Mouse (Mus musculus): ENCODE data around the gene Gm28042. TPM values are rescaled to one million over a fixed set of nuclear protein-coding genes. Genes with fewer than 3 reads are reported as not detected.

Gm28042 gene
- polyA plus RNA-seq, 1 experiment from 2014 or later = 0.70 TPM

DNA sequence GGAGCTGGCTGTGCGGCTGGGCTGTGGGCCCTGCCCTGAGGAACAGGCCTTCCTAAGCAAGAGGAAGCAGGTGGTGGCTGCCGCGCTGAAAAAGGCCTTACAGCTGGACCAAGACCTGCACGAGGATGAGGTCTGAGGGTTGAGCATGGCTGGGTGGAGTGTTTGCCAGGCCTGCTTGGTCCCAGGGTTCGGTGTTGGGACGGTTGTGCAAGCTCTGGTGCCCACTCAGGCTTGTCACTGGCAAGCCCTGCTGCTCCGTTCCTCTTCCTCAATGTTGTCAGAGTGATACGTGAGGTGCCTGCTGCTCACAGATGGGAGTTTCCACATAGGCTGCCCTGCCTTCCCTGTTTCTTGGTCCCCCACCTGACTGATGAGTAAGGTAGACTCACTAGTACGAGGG is 10.5 kb downstream of the Gm28042 start:
- TF ChIP-seq EP300 (IDR thresholded peaks at IDR 0.05) (no peak), CTCF (IDR thresholded peaks at IDR 0.05) (no peak)
- 0 out of 2 replicates have a peak, but pooled peaks cover 8% of the 10 kb centered on the region for H3K36me3 ChIP-seq (ENCODE audit: insufficient read depth, low read length)
- no peak for ATAC-seq

DNA sequence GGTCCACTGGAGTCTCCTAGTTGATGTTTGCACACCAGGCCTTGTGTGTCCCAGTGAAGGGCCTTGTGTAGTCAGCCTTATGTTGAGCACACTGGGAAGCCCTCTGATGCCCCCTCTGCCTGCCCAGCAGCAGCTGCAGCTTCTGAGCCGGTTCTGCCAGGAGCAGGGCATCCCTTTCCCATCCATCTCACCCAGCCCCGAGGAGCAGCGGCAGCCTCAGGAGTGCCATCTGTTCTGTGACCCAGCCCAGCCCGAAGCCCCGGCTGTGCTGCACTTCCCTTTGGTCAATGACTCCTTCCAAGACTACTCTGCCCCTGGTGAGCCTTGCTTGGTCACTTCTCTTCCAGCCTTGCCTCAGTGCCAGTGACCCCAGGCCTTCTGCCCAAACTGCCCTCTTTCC is 13.7 kb downstream of the Gm28042 start:
- 76% methylated on average over 5 of the region's 5 CpGs for WGBS
- Histone ChIP-seq H3K27me3 (replicated peaks; ENCODE audit: insufficient read depth, low read length) (no peaks in the 10 kb centered on the region), H3K36me3 (ENCODE audit: insufficient read depth, low read length) (0 out of 2 replicates have a peak, but pooled peaks cover 8% of the 10 kb centered on the region)

More for the DNA sequence above, 10.5 kb downstream of the Gm28042 start:
- no peak for DNase-seq (ENCODE audit: low spot score)
- H3K4me3 ChIP-seq (ENCODE audit: low read depth, low read length) = no peak overlapping the region
- no peak overlapping the region for H3K9ac ChIP-seq (replicated peaks; ENCODE audit: low read depth)
- H3K4me2 ChIP-seq (replicated peaks; ENCODE audit: low read depth, low read length) = no peak overlapping the region
- no peaks in the 10 kb centered on the region for H3K27me3 ChIP-seq (replicated peaks; ENCODE audit: insufficient read depth, low read length)
- 87% methylated on average over 9 of the region's 9 CpGs for WGBS
- no peak overlapping the region for H3K27ac ChIP-seq (ENCODE audit: low read length)
- H3K4me1 ChIP-seq (ENCODE audit: insufficient read depth, low read depth, low read length) = peaks cover 3% of the 10 kb centered on the region; the same call in 1 of the 2 replicates
- no peaks in the 10 kb centered on the region for H3K9me3 ChIP-seq (ENCODE audit: low read length)

DNA sequence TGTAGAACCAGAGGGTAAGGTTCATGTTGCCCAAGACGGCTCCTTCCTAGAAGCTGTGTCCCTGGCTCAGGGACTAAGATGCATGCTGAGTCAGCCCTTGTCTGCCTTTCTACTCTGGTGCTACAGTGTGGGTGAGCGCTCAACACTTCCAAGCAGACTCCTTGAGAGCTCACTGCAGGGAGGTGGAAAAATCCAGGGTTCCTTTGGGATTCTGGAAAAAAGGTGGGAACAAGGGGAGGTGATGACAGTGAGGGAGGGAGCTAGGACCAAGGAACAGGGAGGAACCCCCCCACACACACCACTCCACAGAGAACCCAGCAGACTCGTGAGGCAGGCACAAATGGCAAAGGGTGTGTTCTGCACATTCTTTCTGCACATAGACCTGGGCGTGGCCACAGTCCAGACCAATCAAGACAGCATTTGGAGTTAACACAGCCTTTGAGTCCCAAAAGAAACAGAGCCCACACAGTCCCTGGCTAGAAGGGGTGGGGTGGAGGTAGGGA is 16.9 kb downstream of the Gm28042 start:
- H3K4me2 ChIP-seq (replicated peaks; ENCODE audit: low read depth, low read length) = no peak overlapping the region
- H3K36me3 ChIP-seq (ENCODE audit: insufficient read depth, low read length) = 0 out of 2 replicates have a peak, but pooled peaks cover 8% of the 10 kb centered on the region
- no peak overlapping the region for H3K27ac ChIP-seq (ENCODE audit: low read length)
- H3K4me3 ChIP-seq (ENCODE audit: low read depth, low read length) = no peak overlapping the region
- H3K4me1 ChIP-seq (ENCODE audit: insufficient read depth, low read depth, low read length) = no peaks in the 10 kb centered on the region
- no peak overlapping the region for H3K9ac ChIP-seq (replicated peaks; ENCODE audit: low read depth)
- ATAC-seq (peak; percentile 92), DNase-seq (ENCODE audit: low spot score) (peak; percentile 83)
- no peaks in the 10 kb centered on the region for H3K27me3 ChIP-seq (replicated peaks; ENCODE audit: insufficient read depth, low read length)
- TF ChIP-seq EP300 (IDR thresholded peaks at IDR 0.05) (no peak), CTCF (IDR thresholded peaks at IDR 0.05) (no peak)
- no peaks in the 10 kb centered on the region for H3K9me3 ChIP-seq (ENCODE audit: low read length)
- WGBS = 27% methylated on average over 4 of the region's 4 CpGs

More for the DNA sequence above, 13.7 kb downstream of the Gm28042 start:
- H3K4me1 ChIP-seq (ENCODE audit: insufficient read depth, low read depth, low read length) = no peaks in the 10 kb centered on the region
- no peak overlapping the region for H3K9ac ChIP-seq (replicated peaks; ENCODE audit: low read depth)
- H3K4me3 ChIP-seq (ENCODE audit: low read depth, low read length) = no peak overlapping the region
- no peak overlapping the region for H3K4me2 ChIP-seq (replicated peaks; ENCODE audit: low read depth, low read length)
- DNase-seq (ENCODE audit: low spot score) = no peak
- no peak for TF ChIP-seq CTCF (IDR thresholded peaks at IDR 0.05)
- no peak for TF ChIP-seq EP300 (IDR thresholded peaks at IDR 0.05)
- no peak for ATAC-seq
- H3K27ac ChIP-seq (ENCODE audit: low read length) = no peak overlapping the region
- no peaks in the 10 kb centered on the region for H3K9me3 ChIP-seq (ENCODE audit: low read length)

DNA sequence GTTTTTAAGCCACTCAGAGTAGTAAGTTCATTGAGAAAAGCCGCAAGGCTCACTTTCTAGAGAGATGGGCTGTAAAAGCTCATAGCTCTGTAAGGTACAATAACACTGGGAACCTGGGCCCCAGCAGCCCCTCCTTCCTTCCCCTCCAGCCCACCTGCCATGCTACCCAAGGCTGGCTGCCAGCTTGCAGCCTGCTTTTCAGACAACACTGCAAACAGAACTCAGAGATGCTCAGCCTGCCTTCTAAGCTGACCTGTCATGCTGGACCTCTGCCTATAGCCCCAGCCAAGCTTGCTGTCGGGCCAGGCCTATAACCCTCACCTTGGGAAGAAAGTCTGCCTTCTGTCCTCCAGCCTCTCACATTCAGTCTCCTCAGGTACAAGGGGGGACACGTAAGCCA is 17.4 kb downstream of the Gm28042 start:
- WGBS = 71% methylated on average over 3 of the region's 3 CpGs
- no peak for ATAC-seq

DNA sequence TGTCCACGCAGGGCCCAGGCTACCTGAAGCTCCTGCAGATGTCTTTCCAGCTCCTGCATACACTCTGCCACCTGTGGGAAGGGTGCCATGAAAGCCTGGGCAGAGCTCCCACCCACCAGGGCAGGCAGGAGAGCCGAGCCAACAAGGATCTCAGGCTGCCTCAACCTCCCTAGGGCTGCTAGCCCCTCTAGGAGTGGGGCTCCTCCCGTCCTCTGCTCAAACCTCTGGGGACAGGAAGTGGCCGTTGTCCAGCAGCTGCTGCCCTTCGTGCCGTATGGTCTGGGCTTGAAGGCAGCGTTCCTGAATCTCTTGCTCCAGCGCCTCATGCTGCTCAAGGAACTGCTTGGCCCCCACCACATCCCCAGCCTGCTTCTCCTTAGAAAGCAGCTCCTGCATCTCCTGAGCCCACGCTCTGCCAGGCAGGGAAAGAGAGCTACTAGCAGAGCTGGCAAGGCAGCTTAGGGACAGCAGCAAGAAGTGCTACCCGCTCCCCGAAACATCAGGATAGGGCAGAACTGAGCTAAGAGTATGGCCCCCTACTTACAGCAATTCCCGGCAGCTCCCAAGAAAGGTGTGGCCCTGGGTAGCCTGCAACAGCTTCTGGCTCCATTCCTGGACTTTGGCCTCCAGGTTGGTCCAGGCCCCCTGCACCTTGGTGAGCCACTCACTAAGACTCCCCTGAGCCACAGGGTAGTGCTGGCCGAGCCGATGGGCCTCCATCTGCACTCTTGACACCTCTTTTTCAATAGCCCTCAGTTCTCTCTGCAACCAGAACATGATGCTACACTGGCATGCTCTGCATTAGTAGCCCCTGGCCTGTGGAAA is 19.4 kb downstream of the Gm28042 start:
- Histone ChIP-seq H3K27ac (ENCODE audit: low read length) (no peak overlapping the region), H3K4me2 (replicated peaks; ENCODE audit: low read depth, low read length) (no peak overlapping the region), H3K27me3 (replicated peaks; ENCODE audit: insufficient read depth, low read length) (no peaks in the 10 kb centered on the region), H3K9me3 (ENCODE audit: low read length) (no peaks in the 10 kb centered on the region), H3K36me3 (ENCODE audit: insufficient read depth, low read length) (no peaks in the 10 kb centered on the region), H3K4me1 (ENCODE audit: insufficient read depth, low read depth, low read length) (no peaks in the 10 kb centered on the region), H3K4me3 (ENCODE audit: low read depth, low read length) (no peak overlapping the region), H3K9ac (replicated peaks; ENCODE audit: low read depth) (no peak overlapping the region)
- whole genome bisulfite sequencing = 50% methylated on average over 14 of the region's 14 CpGs
- TF ChIP-seq CTCF (IDR thresholded peaks at IDR 0.05) (no peak), EP300 (IDR thresholded peaks at IDR 0.05) (no peak)
- no peak for DNase-seq (ENCODE audit: low spot score)
- no peak for ATAC-seq

More for the DNA sequence above, 17.4 kb downstream of the Gm28042 start:
- no peaks in the 10 kb centered on the region for H3K9me3 ChIP-seq (ENCODE audit: low read length)
- TF ChIP-seq EP300 (IDR thresholded peaks at IDR 0.05) = no peak
- TF ChIP-seq CTCF (IDR thresholded peaks at IDR 0.05) = no peak
- no peak overlapping the region for H3K4me3 ChIP-seq (ENCODE audit: low read depth, low read length)
- DNase-seq (ENCODE audit: low spot score) = no peak
- no peak overlapping the region for H3K9ac ChIP-seq (replicated peaks; ENCODE audit: low read depth)
- H3K27me3 ChIP-seq (replicated peaks; ENCODE audit: insufficient read depth, low read length) = no peaks in the 10 kb centered on the region
- no peaks in the 10 kb centered on the region for H3K4me1 ChIP-seq (ENCODE audit: insufficient read depth, low read depth, low read length)
- no peak overlapping the region for H3K27ac ChIP-seq (ENCODE audit: low read length)
- H3K4me2 ChIP-seq (replicated peaks; ENCODE audit: low read depth, low read length) = no peak overlapping the region
- 0 out of 2 replicates have a peak, but pooled peaks cover 6% of the 10 kb centered on the region for H3K36me3 ChIP-seq (ENCODE audit: insufficient read depth, low read length)

DNA sequence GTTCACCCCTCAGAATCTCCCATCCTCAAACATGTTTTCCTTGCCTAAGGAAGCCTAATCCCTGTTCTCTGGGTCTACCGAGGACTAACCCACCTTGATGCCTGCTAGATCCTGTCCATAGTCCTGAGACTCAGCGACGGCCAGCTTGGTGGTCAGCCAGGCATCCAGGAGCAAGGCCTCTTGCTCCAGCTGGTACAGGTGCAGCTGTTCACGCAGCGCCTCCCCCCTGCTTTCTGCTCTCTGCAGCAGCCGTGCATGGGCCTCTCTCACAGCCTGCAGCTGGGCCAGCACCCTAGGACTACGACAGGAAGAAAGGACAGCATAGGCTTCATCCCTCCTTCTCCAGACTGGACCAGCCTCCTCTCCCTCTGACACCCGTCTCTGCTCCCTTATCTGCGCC is 20.9 kb downstream of the Gm28042 start:
- DNase-seq (ENCODE audit: low spot score) (no peak), ATAC-seq (no peak)
- Histone ChIP-seq H3K27ac (ENCODE audit: low read length) (no peak overlapping the region), H3K36me3 (ENCODE audit: insufficient read depth, low read length) (no peaks in the 10 kb centered on the region), H3K4me3 (ENCODE audit: low read depth, low read length) (no peak overlapping the region), H3K27me3 (replicated peaks; ENCODE audit: insufficient read depth, low read length) (no peaks in the 10 kb centered on the region), H3K9me3 (ENCODE audit: low read length) (no peaks in the 10 kb centered on the region), H3K4me2 (replicated peaks; ENCODE audit: low read depth, low read length) (no peak overlapping the region), H3K4me1 (ENCODE audit: insufficient read depth, low read depth, low read length) (no peaks in the 10 kb centered on the region), H3K9ac (replicated peaks; ENCODE audit: low read depth) (no peak overlapping the region)
- TF ChIP-seq EP300 (IDR thresholded peaks at IDR 0.05) (no peak), CTCF (IDR thresholded peaks at IDR 0.05) (no peak)
- WGBS = 75% methylated on average over 9 of the region's 9 CpGs

Data from lung, postnatal 0 days (tissue).